Mouse (Mus musculus) central nervous system, embryonic 14 days (tissue): ENCODE results near the gene Rpl21. TPM values are rescaled to one million over a fixed set of nuclear protein-coding genes. Genes with fewer than 3 reads are reported as not detected.

ENCODE experiments used
- polyA plus RNA-seq: library from polyadenylated mRNA; depleted of rRNA; stranded (reverse); fragments of >200 nt; gene quantifications from 2 replicates; pipeline ENCODE4 v1.2.3, GENCODE M21; 2012; rRNA removed

Rpl21 gene
- polyA plus RNA-seq = 452 and 461 TPM in 2 replicates

GRCm38 (mm10) chr5:146832769-146833448, at the start of gene Rpl21:
Rpl21 (plus strand) TSS chr5:146832890.

GRCm38 (mm10) chr5:146794853-146795252, 37.8 kb upstream of the Rpl21 start, which contains the start of gene Usp12:
Usp12 (minus strand) TSS chr5:146795006.

GRCm38 (mm10) chr5:146844945-146845365, 12.3 kb downstream of the Rpl21 start, which contains the start of gene Rasl11a:
Rasl11a (plus strand) TSS chr5:146845071.

Other genes with a start within 250 kb of the Rpl21 start
- 10.8 and 11.7 TPM in 2 replicates for gene Gpr12, start 247.7 kb upstream of the Rpl21 start, polyA plus RNA-seq
- 25.8 and 26.1 TPM in 2 replicates for gene Usp12, start 37.9 kb upstream of the Rpl21 start, polyA plus RNA-seq
- gene Rasl11a, start 12.2 kb downstream of the Rpl21 start, polyA plus RNA-seq = 5.4 and 6.1 TPM in 2 replicates
- 81.0 and 81.4 TPM in 2 replicates for gene Gtf3a, start 115.8 kb downstream of the Rpl21 start, polyA plus RNA-seq
- gene Mtif3, start 130.9 kb downstream of the Rpl21 start, polyA plus RNA-seq = 18.9 and 21.9 TPM in 2 replicates
- 7.5 and 8.6 TPM in 2 replicates for gene Lnx2, start 243.7 kb downstream of the Rpl21 start, polyA plus RNA-seq
- 99.4 and 99.7 TPM in 2 replicates for gene Polr1d, start 244.2 kb downstream of the Rpl21 start, polyA plus RNA-seq